Mouse (Mus musculus) intestine, embryonic 16.5 days (tissue): ENCODE results near the gene Otog. TPM values are rescaled to one million over a fixed set of nuclear protein-coding genes. Genes with fewer than 3 reads are reported as not detected.

Experiments
- ATAC-seq: fragments of 200-750 bp; cut with Nextera tagmentation; 2 replicates; pipeline ENCODE4 v1.8.0; 2017; ENCODE audit warnings: moderate TSS enrichment, moderate library complexity
- H3K27ac ChIP-seq: fragments of 300-500 bp; sonication (generic); 2 replicates; pipeline ENCODE4 v1.5.1; 2014; ENCODE audit warnings: mild to moderate bottlenecking, low read length
- H3K27me3 ChIP-seq: fragments of 300-500 bp; sonication (generic); replicated peaks from 2 replicates; pipeline ENCODE4 v1.6.1; 2014; ENCODE audit warnings: low read length, control low read depth, mixed read lengths; ENCODE audit not compliant: control insufficient read depth, insufficient read depth
- H3K36me3 ChIP-seq: fragments of 300-500 bp; sonication (generic); 2 replicates; pipeline ENCODE4 v1.6.1; 2014; ENCODE audit warnings: low read length, control low read depth; ENCODE audit not compliant: control insufficient read depth, insufficient read depth
- H3K4me1 ChIP-seq: fragments of 300-500 bp; sonication (generic); 2 replicates; pipeline ENCODE4 v1.6.1; 2014; ENCODE audit warnings: low read length, control low read depth, mixed read lengths; ENCODE audit not compliant: control insufficient read depth, insufficient read depth
- H3K4me2 ChIP-seq: fragments of 300-500 bp; sonication (generic); 2 replicates; pipeline ENCODE4 v1.6.1; 2014; ENCODE audit warnings: low read depth, low read length, control low read depth
- H3K4me3 ChIP-seq: fragments of 300-500 bp; sonication (generic); 2 replicates; pipeline ENCODE4 v1.5.1; 2014; ENCODE audit warnings: mild to moderate bottlenecking, low read length
- H3K9ac ChIP-seq: fragments of 300-500 bp; sonication (generic); 2 replicates; pipeline ENCODE4 v1.6.1; 2014; ENCODE audit warnings: low read depth, low read length
- H3K9me3 ChIP-seq: fragments of 300-500 bp; sonication (generic); 2 replicates; pipeline ENCODE4 v1.6.1; 2016; ENCODE audit warnings: low read length, control low read depth; ENCODE audit not compliant: control insufficient read depth
- WGBS: fragments of 180-500 bp; shearing (Covaris S2); extraction: QIAGEN DNeasy Blood & Tissue Kit; methylation state at CpG from one replicate; pipeline ENCODE4 v1.1.7; 2014; 5-methylcytosine and 5-hydroxymethylcytosine counted together
- polyA plus RNA-seq: library from polyadenylated mRNA; unstranded; fragments of >200 nt; fragmentation: Nextera tagmentation; extraction: Ambion mirVana; gene quantifications from 2 replicates; pipeline ENCODE4 v1.2.1, GENCODE M21; 2015

Gene Otog
- polyA plus RNA-seq = 0.07 TPM in 1 of 2 replicates, not detected in the other

DNA sequence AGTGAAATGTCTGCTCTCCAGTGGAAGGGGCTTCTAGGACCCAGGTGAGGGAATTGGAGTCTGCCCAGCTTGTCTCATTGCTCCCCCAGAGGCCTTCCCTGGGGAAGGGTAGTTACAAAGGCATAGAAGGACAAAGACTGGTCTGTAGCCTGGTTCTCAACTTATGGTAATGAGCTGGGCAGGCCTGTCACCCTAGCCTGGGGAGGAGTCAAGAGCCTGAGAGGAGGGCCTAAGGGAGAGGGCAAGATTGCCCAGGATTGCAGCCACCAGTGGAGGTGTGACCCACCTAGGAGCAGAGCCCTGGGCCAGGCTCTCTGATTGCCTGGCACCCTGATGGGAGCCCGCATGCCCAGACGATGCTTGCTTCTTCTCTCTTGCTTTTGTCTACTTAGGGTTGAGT is at the start of gene Otog:
TSS of gene Otog (plus strand) at position 292 of the 400 bp plus-strand sequence.
- no peak within 1 kb of the TSS for H3K4me3 ChIP-seq
- 0 out of 2 replicates have a peak within 1 kb of the TSS, but pooled peaks have one; percentile 1 for H3K9ac ChIP-seq
- no peaks in the 10 kb centered on the region for H3K36me3 ChIP-seq
- 38% methylated on average over 2 of the region's 2 CpGs for WGBS
- H3K4me2 ChIP-seq = no peak within 1 kb of the TSS
- H3K27me3 ChIP-seq = no peaks in the 10 kb centered on the region
- no peak for ATAC-seq
- H3K4me1 ChIP-seq = peaks cover 12% of the 10 kb centered on the region; the same call in 1 of the 2 replicates
- no peaks in the 10 kb centered on the region for H3K9me3 ChIP-seq
- H3K27ac ChIP-seq = no peak within 1 kb of the TSS

DNA sequence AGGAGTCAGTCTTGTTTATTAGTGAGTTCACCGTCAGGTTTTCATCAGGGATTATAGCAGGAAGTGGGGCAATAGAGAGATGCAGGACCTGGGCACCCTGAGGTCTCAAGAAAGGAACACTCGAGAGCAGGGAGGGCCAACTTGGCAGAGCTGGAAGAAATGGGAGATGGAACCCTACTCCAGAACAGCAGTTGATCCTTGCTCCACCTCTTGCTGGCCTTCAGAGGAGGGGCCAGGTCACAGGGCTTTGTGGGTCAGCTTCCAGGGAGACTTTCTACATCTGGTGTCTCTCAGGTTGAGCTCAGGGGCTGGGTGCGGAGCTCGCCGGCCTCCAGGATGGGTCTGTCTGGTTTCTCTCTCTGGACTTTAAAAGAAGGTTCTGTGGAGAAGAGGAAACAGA is 45.4 kb upstream of the Otog start:
- 78% methylated on average over 5 of the region's 5 CpGs for WGBS
- no peaks in the 10 kb centered on the region for H3K9me3 ChIP-seq
- no peak for ATAC-seq

DNA sequence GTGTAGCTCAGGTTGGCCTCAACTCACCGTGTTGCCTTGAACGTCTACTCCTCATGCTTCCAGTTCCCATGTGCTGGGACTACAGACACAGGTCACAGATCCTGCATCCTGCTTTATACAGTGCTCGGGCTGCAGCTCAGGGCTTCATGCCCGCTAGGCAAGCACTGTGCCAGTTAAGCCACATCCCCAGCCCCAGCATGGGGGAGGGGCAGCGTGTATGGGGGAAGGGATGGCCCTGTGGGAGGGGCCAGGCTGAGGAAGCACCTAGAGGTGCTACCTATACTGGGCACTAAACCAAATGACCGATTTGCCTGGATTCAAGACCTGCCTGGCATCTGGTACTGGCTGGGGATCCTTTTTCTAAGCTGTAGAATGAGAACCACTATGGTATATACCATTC is 40.8 kb upstream of the Otog start:
- Histone ChIP-seq H3K9ac (no peak overlapping the region), H3K4me3 (no peak overlapping the region), H3K4me2 (no peak overlapping the region), H3K27ac (no peak overlapping the region), H3K27me3 (no peaks in the 10 kb centered on the region), H3K9me3 (no peaks in the 10 kb centered on the region), H3K36me3 (no peaks in the 10 kb centered on the region), H3K4me1 (no peaks in the 10 kb centered on the region)
- ATAC-seq = no peak
- 74% methylated on average over 6 of the region's 6 CpGs for WGBS

More for the DNA sequence above, 45.4 kb upstream of the Otog start:
- Histone ChIP-seq H3K4me1 (no peaks in the 10 kb centered on the region), H3K36me3 (no peaks in the 10 kb centered on the region), H3K27me3 (no peaks in the 10 kb centered on the region), H3K9ac (no peak overlapping the region), H3K4me2 (no peak overlapping the region), H3K27ac (no peak overlapping the region), H3K4me3 (no peak overlapping the region)

DNA sequence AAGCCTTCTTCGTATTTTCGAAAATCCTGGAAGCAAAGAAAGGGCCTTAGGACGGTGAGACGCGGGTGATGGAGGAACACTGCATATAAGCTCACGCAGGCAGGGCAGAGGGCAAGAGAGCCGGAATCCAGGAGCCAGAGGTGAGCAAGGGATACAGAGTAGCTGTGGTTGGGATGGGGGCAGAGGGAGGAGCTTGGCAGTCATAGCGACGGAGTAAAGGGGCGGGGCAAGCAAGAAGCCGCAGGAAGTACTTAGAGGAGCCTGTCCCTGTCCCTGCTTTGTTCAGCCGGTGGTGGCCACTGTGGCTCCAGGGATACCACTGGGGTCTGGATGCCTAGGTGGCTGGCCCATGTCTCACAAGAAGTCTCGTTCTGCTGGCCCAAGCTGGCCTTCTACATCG is 39.1 kb upstream of the Otog start:
- Histone ChIP-seq H3K27me3 (no peaks in the 10 kb centered on the region), H3K4me1 (no peaks in the 10 kb centered on the region), H3K9me3 (no peaks in the 10 kb centered on the region), H3K27ac (no peak overlapping the region), H3K9ac (no peak overlapping the region), H3K4me3 (no peak overlapping the region), H3K4me2 (no peak overlapping the region), H3K36me3 (no peaks in the 10 kb centered on the region)
- 27% methylated on average over 14 of the region's 14 CpGs for WGBS
- ATAC-seq = peak; percentile 27; the same call in 1 of the 2 replicates

DNA sequence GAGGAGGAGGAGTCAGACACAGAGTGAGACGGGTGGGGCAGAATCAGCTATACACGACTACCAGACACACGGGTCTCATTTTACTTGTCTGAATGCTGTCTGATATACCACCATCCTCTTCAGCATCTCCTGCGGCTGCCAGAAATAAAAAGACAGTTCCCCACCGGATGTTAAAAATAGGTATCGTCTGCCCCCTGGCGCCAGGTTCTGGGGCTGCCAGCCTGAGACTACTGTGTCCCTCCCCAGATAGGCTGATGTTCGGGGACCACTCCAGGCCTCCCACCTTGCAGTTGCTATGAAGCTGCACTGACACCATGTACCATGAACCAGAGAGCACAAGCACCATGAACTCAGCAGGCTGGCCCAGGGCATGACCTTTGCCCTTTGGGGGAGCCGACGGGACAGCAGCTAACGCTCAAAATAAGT is 36.7 kb upstream of the Otog start:
- Histone ChIP-seq H3K4me2 (no peak overlapping the region), H3K36me3 (no peaks in the 10 kb centered on the region), H3K4me3 (no peak overlapping the region), H3K27ac (no peak overlapping the region), H3K27me3 (no peaks in the 10 kb centered on the region), H3K4me1 (no peaks in the 10 kb centered on the region), H3K9ac (no peak overlapping the region), H3K9me3 (no peaks in the 10 kb centered on the region)
- WGBS = 34% methylated on average over 11 of the region's 11 CpGs
- no peak for ATAC-seq

DNA sequence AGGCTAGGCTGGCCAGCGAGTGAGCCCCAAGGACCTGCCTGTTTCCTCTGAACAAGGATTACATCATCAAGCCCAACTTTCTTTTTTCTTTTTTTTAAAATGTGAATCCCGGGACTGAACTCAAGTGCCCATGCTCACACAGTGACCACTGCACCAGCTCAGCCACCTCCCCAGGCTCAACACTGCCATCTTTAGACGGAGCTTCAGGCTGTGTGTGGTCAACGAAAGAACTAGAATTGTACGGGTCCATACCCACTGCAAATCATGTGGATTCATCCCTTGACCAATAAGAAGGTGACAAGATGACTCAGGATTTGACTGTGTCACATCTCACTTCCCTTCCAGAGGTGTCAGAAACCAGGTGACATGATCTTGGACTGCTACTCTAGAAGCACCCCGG is 36.0 kb upstream of the Otog start:
- H3K4me2 ChIP-seq = no peak overlapping the region
- no peak overlapping the region for H3K9ac ChIP-seq
- H3K27ac ChIP-seq = no peak overlapping the region
- ATAC-seq = no peak
- no peaks in the 10 kb centered on the region for H3K27me3 ChIP-seq
- no peaks in the 10 kb centered on the region for H3K4me1 ChIP-seq
- H3K4me3 ChIP-seq = no peak overlapping the region
- H3K36me3 ChIP-seq = no peaks in the 10 kb centered on the region
- 70% methylated on average over 6 of the region's 6 CpGs for WGBS
- no peaks in the 10 kb centered on the region for H3K9me3 ChIP-seq

DNA sequence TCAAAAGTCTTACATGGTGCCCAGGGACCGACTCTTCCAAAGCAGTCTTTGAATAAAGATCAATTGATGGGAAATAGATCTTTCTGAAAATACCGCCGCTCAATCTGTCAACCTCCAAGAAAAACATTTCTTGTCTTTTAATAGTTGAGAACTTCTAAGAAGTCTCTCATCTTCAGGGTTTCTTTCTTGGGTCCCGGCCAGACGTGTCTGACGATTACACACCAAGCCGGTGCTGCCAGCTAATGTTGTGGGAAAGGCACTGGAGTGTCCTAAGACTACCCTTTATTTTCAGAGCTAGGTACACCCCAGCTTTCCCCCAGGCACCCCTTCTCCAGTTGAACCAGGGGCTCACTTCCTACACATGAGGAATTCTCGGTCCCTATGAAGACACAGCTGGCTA is 32.7 kb upstream of the Otog start:
- Histone ChIP-seq H3K9ac (no peak overlapping the region), H3K36me3 (no peaks in the 10 kb centered on the region), H3K27me3 (no peaks in the 10 kb centered on the region), H3K27ac (no peak overlapping the region), H3K4me3 (no peak overlapping the region), H3K4me2 (no peak overlapping the region), H3K9me3 (no peaks in the 10 kb centered on the region), H3K4me1 (no peaks in the 10 kb centered on the region)
- no peak for ATAC-seq
- 91% methylated on average over 8 of the region's 8 CpGs for WGBS

DNA sequence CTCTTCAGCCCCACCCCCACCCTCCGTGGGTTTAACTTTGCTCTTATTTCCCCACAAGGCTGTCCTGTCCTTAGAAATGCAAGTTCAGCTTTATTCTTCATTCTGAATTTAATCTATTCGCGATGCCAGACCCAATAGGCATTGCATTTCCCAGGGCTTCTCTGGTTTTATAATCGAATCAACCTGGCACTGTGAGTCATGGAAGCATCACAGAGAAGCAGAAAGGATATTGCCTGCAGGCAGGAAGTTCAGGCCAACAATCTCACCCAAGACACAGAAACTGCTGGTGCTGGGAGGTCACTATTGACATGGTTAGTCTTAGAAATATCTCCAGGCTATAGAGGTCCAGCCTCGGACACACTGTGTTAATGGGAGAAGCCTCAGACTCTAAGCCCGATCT is 30.5 kb upstream of the Otog start:
- Histone ChIP-seq H3K9ac (no peak overlapping the region), H3K27me3 (no peaks in the 10 kb centered on the region), H3K27ac (no peak overlapping the region), H3K9me3 (no peaks in the 10 kb centered on the region), H3K4me2 (no peak overlapping the region), H3K36me3 (no peaks in the 10 kb centered on the region), H3K4me1 (no peaks in the 10 kb centered on the region), H3K4me3 (no peak overlapping the region)
- ATAC-seq = peak; percentile 29; the same call in 1 of the 2 replicates
- WGBS = 82% methylated on average over 6 of the region's 6 CpGs

DNA sequence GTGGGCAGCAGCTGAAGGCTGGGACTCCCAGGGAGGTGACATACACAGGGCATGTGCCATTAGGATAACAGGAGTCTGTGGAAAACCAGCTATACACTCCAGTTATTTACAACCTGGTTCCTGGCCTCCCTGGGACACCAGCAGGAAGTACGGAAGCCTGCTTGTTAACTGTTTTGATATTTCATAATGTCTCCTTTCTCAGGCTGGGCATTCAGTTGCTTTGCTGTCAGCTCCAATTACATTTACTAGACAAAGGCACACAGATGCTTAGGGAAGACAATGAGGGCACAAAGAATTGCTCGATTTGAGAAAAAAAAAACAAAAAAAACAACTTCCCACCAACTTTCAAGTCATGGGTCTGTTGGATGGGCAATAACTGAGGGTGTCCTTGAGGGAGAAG is 24.3 kb upstream of the Otog start:
- peaks cover 2% of the 10 kb centered on the region; the same call in 1 of the 2 replicates for H3K36me3 ChIP-seq
- ATAC-seq = no peak
- 69% methylated on average over 2 of the region's 2 CpGs for WGBS
- no peaks in the 10 kb centered on the region for H3K9me3 ChIP-seq
- no peaks in the 10 kb centered on the region for H3K27me3 ChIP-seq
- no peak overlapping the region for H3K9ac ChIP-seq
- no peaks in the 10 kb centered on the region for H3K4me1 ChIP-seq
- H3K27ac ChIP-seq = no peak overlapping the region
- no peak overlapping the region for H3K4me2 ChIP-seq
- H3K4me3 ChIP-seq = no peak overlapping the region

DNA sequence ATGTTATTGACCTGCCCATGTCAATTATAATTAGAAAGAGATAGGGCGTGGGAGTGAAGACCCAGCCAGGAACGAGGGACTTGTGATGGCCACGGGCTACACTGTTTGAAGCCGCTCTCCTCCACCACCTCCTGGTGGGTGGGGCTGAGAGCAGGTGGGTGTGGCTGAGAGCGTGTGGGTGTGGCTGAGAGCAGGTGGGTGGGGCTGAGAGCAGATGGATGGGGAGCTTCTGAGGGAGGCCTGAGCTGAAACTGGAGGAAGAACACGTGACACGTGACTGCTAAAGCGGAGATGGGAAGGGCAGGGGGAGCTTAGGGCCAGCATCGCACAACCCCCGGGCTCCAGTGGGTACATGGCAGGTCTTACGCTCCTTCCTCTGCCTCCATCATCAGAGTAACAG is 22.4 kb upstream of the Otog start:
- ATAC-seq = peak; percentile 79
- WGBS = 19% methylated on average over 11 of the region's 11 CpGs

More for the DNA sequence above, 22.4 kb upstream of the Otog start:
- H3K36me3 ChIP-seq = peaks cover 2% of the 10 kb centered on the region; the same call in 1 of the 2 replicates
- no peaks in the 10 kb centered on the region for H3K27me3 ChIP-seq
- H3K9ac ChIP-seq = no peak overlapping the region
- H3K9me3 ChIP-seq = no peaks in the 10 kb centered on the region
- no peaks in the 10 kb centered on the region for H3K4me1 ChIP-seq
- H3K27ac ChIP-seq = no peak overlapping the region
- no peak overlapping the region for H3K4me2 ChIP-seq
- H3K4me3 ChIP-seq = no peak overlapping the region
